Mouse (Mus musculus) MN1 (cell line): ENCODE data around the gene Ccdc120.

Source experiments
- DNase-seq: peaks from one replicate; pipeline ENCODE4 v3.0.0-alpha.2; 2016; ENCODE audit warnings: low spot score

Ccdc120 gene

DNA sequence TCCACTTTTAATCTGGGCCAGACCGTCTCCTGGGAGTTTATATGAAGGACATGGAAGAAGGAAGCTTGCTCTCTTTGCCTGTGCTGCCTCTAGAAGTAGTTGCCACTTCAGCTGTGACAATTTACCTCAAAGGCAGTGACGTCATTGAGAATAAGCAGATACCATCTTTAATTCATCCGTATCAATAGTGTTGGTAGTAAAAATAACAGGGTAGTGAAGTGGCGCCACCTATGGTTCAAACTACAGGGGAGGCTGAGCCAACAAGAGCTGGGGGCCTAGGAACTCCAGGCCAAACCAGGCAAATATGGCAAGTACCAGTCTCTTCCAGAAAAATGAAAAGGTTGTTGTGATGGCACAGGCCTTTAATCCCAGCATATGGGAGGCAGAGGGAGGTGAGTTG is 57.8 kb downstream of the Ccdc120 start:
- DNase-seq, result peak; percentile 44

DNA sequence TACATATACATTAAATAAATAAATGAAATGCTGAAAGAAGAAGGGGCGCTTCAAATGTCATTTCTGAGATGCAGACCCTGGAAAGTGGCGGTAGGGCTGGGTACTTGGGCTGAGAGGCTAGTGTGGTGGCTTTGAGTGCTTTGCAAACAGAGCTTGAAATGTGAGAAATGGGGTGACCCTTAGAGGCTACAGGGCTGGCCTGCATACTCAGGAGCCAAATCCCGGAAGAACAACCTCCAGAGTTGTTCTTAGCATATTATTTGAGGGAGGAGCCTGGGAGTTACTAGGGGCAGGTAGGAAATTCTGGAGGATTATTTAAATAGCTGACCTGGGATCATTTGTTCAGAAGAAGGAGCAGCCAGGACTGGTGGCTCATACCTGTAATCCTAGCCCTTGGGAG is 60.2 kb downstream of the Ccdc120 start:
- DNase-seq, result no peak

DNA sequence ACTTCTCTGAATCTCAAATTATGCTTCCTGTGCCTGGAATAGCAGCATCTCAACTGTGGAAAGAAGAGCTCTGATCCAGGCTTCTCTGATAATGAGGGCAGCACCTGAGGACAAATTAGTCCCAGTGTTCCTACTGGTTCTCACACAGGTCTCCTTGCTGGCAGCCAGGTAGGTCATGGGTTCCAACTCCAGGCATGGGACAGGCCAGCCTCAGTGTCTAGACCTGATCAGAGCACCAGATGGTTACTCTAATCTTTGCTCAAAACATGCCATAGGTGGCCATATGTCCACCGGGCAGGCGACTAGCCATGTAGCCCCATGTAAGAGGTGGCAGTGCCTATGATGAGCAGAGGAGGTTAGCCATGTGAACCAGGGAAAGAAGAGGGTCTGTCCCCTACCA is 62.4 kb downstream of the Ccdc120 start:
- DNase-seq, result no peak
